Mouse (Mus musculus) lung, embryonic 14.5 days (tissue): ENCODE measurements at regions not wholly inside any gene's neighbourhood (a gene's known extent, or its start where the extent isn't known, plus 50 kb on each side); places are given as distances from the start of the nearest gene placed in this dataset.

Experiments used
- ATAC-seq: fragments of 200-750 bp; cut with Nextera tagmentation; 2 replicates; pipeline ENCODE4 v1.8.0; 2017; ENCODE audit warnings: mild to moderate bottlenecking, moderate TSS enrichment, moderate library complexity; ENCODE audit not compliant: insufficient read depth
- DNase-seq: peaks from one replicate; pipeline ENCODE4 v3.0.0-alpha.2; 2015
- H3K27ac ChIP-seq: fragments of 300-500 bp; sonication (generic); 2 replicates; pipeline ENCODE4 v1.5.1; 2014; ENCODE audit warnings: low read depth, mild to moderate bottlenecking, moderate library complexity
- H3K27me3 ChIP-seq: fragments of 300-500 bp; sonication (generic); 2 replicates; pipeline ENCODE4 v1.6.1; 2014; ENCODE audit warnings: low read length, control low read depth; ENCODE audit not compliant: insufficient read depth
- H3K36me3 ChIP-seq: fragments of 300-500 bp; sonication (generic); 2 replicates; pipeline ENCODE4 v1.6.1; 2014; ENCODE audit warnings: control low read depth; ENCODE audit not compliant: insufficient read depth
- H3K4me1 ChIP-seq: fragments of 300-500 bp; sonication (generic); 2 replicates; pipeline ENCODE4 v1.6.1; 2014; ENCODE audit warnings: antibody characterized with exemption, control low read depth; ENCODE audit not compliant: insufficient read depth
- H3K4me2 ChIP-seq: fragments of 300-500 bp; sonication (generic); 2 replicates; pipeline ENCODE4 v1.6.1; 2014; ENCODE audit warnings: mild to moderate bottlenecking
- H3K4me3 ChIP-seq: fragments of 300-500 bp; sonication (generic); 2 replicates; pipeline ENCODE4 v1.5.1; 2014; ENCODE audit warnings: low read depth, low read length
- H3K9ac ChIP-seq: fragments of 300-500 bp; sonication (generic); 2 replicates; pipeline ENCODE4 v1.6.1; 2014
- H3K9me3 ChIP-seq: fragments of 300-500 bp; sonication (generic); 2 replicates; pipeline ENCODE4 v1.6.1; 2016; ENCODE audit warnings: low read depth, low read length, control low read depth
- CTCF ChIP-seq: IDR thresholded peaks from 2 replicates; pipeline ENCODE4 v1.5.1; 2016; ENCODE audit warnings: antibody characterized with exemption, low read depth
- WGBS: fragments of 180-500 bp; shearing (Covaris S2); extraction: QIAGEN DNeasy Blood & Tissue Kit; methylation state at CpG from one replicate; pipeline ENCODE4 v1.1.7; 2014; 5-methylcytosine and 5-hydroxymethylcytosine counted together

GRCm38 (mm10) chr12:54293248-54293647 is 89.6 kb upstream of the Egln3 start:
- H3K36me3 ChIP-seq: no peaks in the 10 kb centered on the region
- TF ChIP-seq CTCF: no peak
- ATAC-seq (no peak), DNase-seq (no peak)
- 66% methylated on average over 2 of the region's 2 CpGs for WGBS
- no peak overlapping the region for H3K4me3 ChIP-seq
- H3K4me1 ChIP-seq: 0 out of 2 replicates have a peak, but pooled peaks cover under 1% of the 10 kb centered on the region
- H3K4me2 ChIP-seq: no peak overlapping the region
- no peaks in the 10 kb centered on the region for H3K27me3 ChIP-seq
- H3K27ac ChIP-seq: no peak overlapping the region
- H3K9ac ChIP-seq: no peak overlapping the region
- no peaks in the 10 kb centered on the region for H3K9me3 ChIP-seq

GRCm38 (mm10) chr12:54290311-54290710 is 86.7 kb upstream of the Egln3 start:
- 79% methylated on average over 2 of the region's 2 CpGs for WGBS

GRCm38 (mm10) chr12:54288747-54289146 is 85.1 kb upstream of the Egln3 start:
- Histone ChIP-seq H3K4me1 (peaks cover 6% of the 10 kb centered on the region; the same call in 1 of the 2 replicates), H3K9me3 (no peaks in the 10 kb centered on the region), H3K36me3 (no peaks in the 10 kb centered on the region), H3K27ac (no peak overlapping the region), H3K4me3 (no peak overlapping the region), H3K27me3 (no peaks in the 10 kb centered on the region), H3K9ac (no peak overlapping the region), H3K4me2 (no peak overlapping the region)
- no peak for ATAC-seq
- WGBS: 57% methylated on average over 4 of the region's 4 CpGs
- no peak for TF ChIP-seq CTCF
- DNase-seq: no peak

More at GRCm38 (mm10) chr12:54290311-54290710, 86.7 kb upstream of the Egln3 start:
- ATAC-seq (no peak), DNase-seq (no peak)
- no peak for TF ChIP-seq CTCF
- Histone ChIP-seq H3K27ac (no peak overlapping the region), H3K4me2 (no peak overlapping the region), H3K4me3 (no peak overlapping the region), H3K9me3 (no peaks in the 10 kb centered on the region), H3K36me3 (no peaks in the 10 kb centered on the region), H3K9ac (no peak overlapping the region), H3K27me3 (no peaks in the 10 kb centered on the region), H3K4me1 (peaks cover 6% of the 10 kb centered on the region; the same call in 1 of the 2 replicates)

- DNase-seq (no peak), ATAC-seq (no peak)
- Histone ChIP-seq H3K9ac (no peak overlapping the region), H3K4me1 (peaks cover 6% of the 10 kb centered on the region; the same call in 1 of the 2 replicates), H3K27me3 (no peaks in the 10 kb centered on the region), H3K9me3 (no peaks in the 10 kb centered on the region), H3K36me3 (no peaks in the 10 kb centered on the region), H3K4me3 (no peak overlapping the region), H3K4me2 (no peak overlapping the region), H3K27ac (no peak overlapping the region)
- 69% methylated on average over 6 of the region's 6 CpGs for WGBS
- no peak for TF ChIP-seq CTCF
These were observed 84.4 kb upstream of the Egln3 start for GRCm38 (mm10) chr12:54288041-54288502.

GRCm38 (mm10) chr12:54286911-54287819 is 83.5 kb upstream of the Egln3 start:
- no peak overlapping the region for H3K4me2 ChIP-seq
- H3K9ac ChIP-seq: no peak overlapping the region
- H3K9me3 ChIP-seq: no peaks in the 10 kb centered on the region
- peak overlapping the region; percentile 38; the same call in 1 of the 2 replicates for H3K27ac ChIP-seq
- WGBS: 40% methylated on average over 16 of the region's 16 CpGs
- no peak overlapping the region for H3K4me3 ChIP-seq
- TF ChIP-seq CTCF: no peak
- H3K4me1 ChIP-seq: peaks cover 6% of the 10 kb centered on the region; the same call in 1 of the 2 replicates
- peak; percentile 76 for ATAC-seq
- no peaks in the 10 kb centered on the region for H3K27me3 ChIP-seq
- H3K36me3 ChIP-seq: no peaks in the 10 kb centered on the region
- DNase-seq: peak; percentile 56

GRCm38 (mm10) chr12:54283646-54284045 is 80.0 kb upstream of the Egln3 start:
- Histone ChIP-seq H3K9me3 (no peaks in the 10 kb centered on the region), H3K27ac (no peak overlapping the region), H3K27me3 (no peaks in the 10 kb centered on the region), H3K4me2 (no peak overlapping the region), H3K4me3 (no peak overlapping the region), H3K36me3 (no peaks in the 10 kb centered on the region), H3K9ac (no peak overlapping the region), H3K4me1 (peaks cover 15% of the 10 kb centered on the region; the same call in 1 of the 2 replicates)
- WGBS: 37% methylated on average over 4 of the region's 4 CpGs
- ATAC-seq: no peak
- no peak for TF ChIP-seq CTCF
- no peak for DNase-seq

GRCm38 (mm10) chr12:54283011-54283410 is 79.4 kb upstream of the Egln3 start:
- no peaks in the 10 kb centered on the region for H3K27me3 ChIP-seq
- no peak for TF ChIP-seq CTCF
- no peak overlapping the region for H3K4me3 ChIP-seq
- ATAC-seq: no peak
- 79% methylated on average over 1 of the region's 1 CpGs for WGBS
- H3K4me1 ChIP-seq: peaks cover 12% of the 10 kb centered on the region; the same call in 1 of the 2 replicates
- no peak overlapping the region for H3K27ac ChIP-seq
- no peak overlapping the region for H3K9ac ChIP-seq
- no peak for DNase-seq
- H3K36me3 ChIP-seq: no peaks in the 10 kb centered on the region
- H3K4me2 ChIP-seq: no peak overlapping the region
- H3K9me3 ChIP-seq: no peaks in the 10 kb centered on the region
